Mouse (Mus musculus) heart, adult 2 months (tissue): ENCODE data around the gene Prdx1. TPM values are rescaled to one million over a fixed set of nuclear protein-coding genes. Genes with fewer than 3 reads are reported as not detected.
"Not testable (repeated sequence)": the region's sequence is repeated elsewhere in the genome, so short reads cannot be mapped to it uniquely, and the experiment has no call there.

Experiments
- DNase-seq, 2 experiments: peaks; one replicate each; pipeline ENCODE4 v3.0.0; 2021
- H3K27ac ChIP-seq: fragments of 200-600 bp; 2 replicates; pipeline ENCODE4 v1.8.1; 2022
- H3K27me3 ChIP-seq: fragments of 200-500 bp; 2 replicates; pipeline ENCODE4 v1.6.1; 2012; ENCODE audit warnings: mild to moderate bottlenecking, low read length, inconsistent platforms, mixed read lengths; ENCODE audit not compliant: control insufficient read depth, insufficient read depth
- H3K36me3 ChIP-seq: fragments of 200-500 bp; 2 replicates; pipeline ENCODE4 v1.6.1; 2012; ENCODE audit warnings: low read length, inconsistent platforms; ENCODE audit not compliant: control insufficient read depth, insufficient read depth
- H3K4me1 ChIP-seq: fragments of 200-500 bp; 2 replicates; pipeline ENCODE4 v1.6.1; 2011; ENCODE audit warnings: low read length; ENCODE audit not compliant: control insufficient read depth, insufficient read depth
- H3K4me3 ChIP-seq: fragments of 200-600 bp; 2 replicates; pipeline ENCODE4 v1.8.1; 2022
- H3K79me2 ChIP-seq: fragments of 200-500 bp; replicated peaks from 2 replicates; pipeline ENCODE4 v1.6.1; 2012; ENCODE audit warnings: mild to moderate bottlenecking, inconsistent platforms, low read length, moderate library complexity, mixed read lengths; ENCODE audit not compliant: control insufficient read depth, insufficient read depth
- H3K9ac ChIP-seq: fragments of 200-500 bp; 2 replicates; pipeline ENCODE4 v1.6.1; 2012; ENCODE audit warnings: low read depth, mild to moderate bottlenecking, control low read depth, inconsistent platforms, low read length, mixed read lengths
- CTCF ChIP-seq: fragments of 200-600 bp; IDR thresholded peaks from 2 replicates; pipeline ENCODE4 v1.8.1; 2022; ENCODE audit warnings: antibody characterized with exemption, mild to moderate bottlenecking, moderate library complexity
- EP300 ChIP-seq: fragments of 200-500 bp; IDR thresholded peaks from 2 replicates; pipeline ENCODE4 v1.6.1; 2011; ENCODE audit warnings: low read depth, low read length, control low read depth; ENCODE audit not compliant: insufficient read depth
- POLR2A ChIP-seq: fragments of 200-500 bp; IDR thresholded peaks from 2 replicates; pipeline ENCODE4 v1.6.1; 2011; ENCODE audit warnings: mild to moderate bottlenecking, low read depth, low read length, control low read depth; ENCODE audit not compliant: insufficient read depth
- WGBS: fragments of 180-500 bp; shearing (Covaris S2); methylation state at CpG from one replicate; pipeline ENCODE4 v1.1.7; 2018; 5-methylcytosine and 5-hydroxymethylcytosine counted together
- intact Hi-C: fragments of 180-260 bp; cut with DNase I; formaldehyde crosslinking; loops from one replicate; pipeline ENCODE4 v1.15.1; 2025
- polyA plus RNA-seq: library from polyadenylated mRNA; depleted of rRNA; stranded (reverse); fragments of >200 nt; gene quantifications from 2 replicates; pipeline ENCODE4 v1.2.3, GENCODE M21; 2012
- total RNA-seq, 2 experiments: library from RNA; stranded (reverse); gene quantifications; 2 replicates each; pipeline ENCODE4 v1.2.3; 2021

Prdx1 gene
- total and polyA plus RNA-seq, 3 experiments, result 168 to 516 (median 447) TPM

DNA sequence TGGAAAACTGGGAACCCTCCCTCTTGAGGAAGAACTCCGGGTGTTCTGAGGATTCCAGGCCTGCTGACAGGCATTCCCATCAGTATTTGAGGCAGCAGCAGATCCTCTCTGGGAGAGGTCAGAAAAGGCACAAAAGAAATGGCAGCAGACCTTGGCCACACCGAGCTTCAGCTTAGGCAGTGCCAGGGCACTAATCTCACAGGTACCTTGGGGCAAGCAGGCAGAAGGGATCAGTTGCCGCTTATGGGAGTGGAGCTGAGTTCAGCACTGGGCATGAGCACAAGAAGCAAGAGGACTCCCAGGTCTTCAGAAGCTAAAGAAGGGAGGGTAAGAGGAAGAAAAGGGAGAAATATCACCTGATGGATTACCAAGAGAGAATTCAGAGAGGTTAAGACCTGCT, 27.4 kb upstream of the Prdx1 start:
- 58% methylated on average over 3 of the region's 3 CpGs for WGBS
- H3K9ac ChIP-seq, result no peak overlapping the region
- H3K4me3 ChIP-seq, result no peak overlapping the region
- H3K4me1 ChIP-seq, result peaks cover 2% of the 10 kb centered on the region
- no peaks in the 10 kb centered on the region for H3K79me2 ChIP-seq
- no peaks in the 10 kb centered on the region; the same call in 1 of the 2 replicates for H3K36me3 ChIP-seq
- DNase-seq, result no peak
- no peaks in the 10 kb centered on the region for H3K27me3 ChIP-seq
- intact Hi-C loops, result no loop called here
- no peak overlapping the region for H3K27ac ChIP-seq
- TF ChIP-seq POLR2A, result no peak

DNA sequence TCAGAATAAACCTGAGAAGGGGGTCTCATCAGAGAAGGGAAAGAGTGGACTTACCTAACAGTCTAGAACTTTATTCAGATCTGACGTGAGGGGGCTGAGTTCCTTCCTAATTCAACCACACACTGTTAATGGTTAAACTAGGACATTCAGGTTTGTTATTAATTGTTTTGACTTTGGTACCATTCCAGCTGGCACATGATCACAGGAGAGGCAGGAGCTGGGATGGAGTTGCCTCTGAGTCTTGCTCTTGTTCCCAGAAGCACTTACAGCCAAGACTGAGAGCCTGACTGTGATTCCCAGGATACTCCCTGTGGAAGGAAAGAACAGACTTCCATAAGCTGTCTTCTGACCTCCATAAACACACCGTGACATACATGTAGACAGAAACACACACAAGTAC, 25.9 kb upstream of the Prdx1 start:
- Histone ChIP-seq H3K9ac (no peak overlapping the region), H3K36me3 (no peaks in the 10 kb centered on the region; the same call in 1 of the 2 replicates), H3K4me1 (peaks cover 2% of the 10 kb centered on the region), H3K79me2 (no peaks in the 10 kb centered on the region), H3K27ac (no peak overlapping the region), H3K4me3 (no peak overlapping the region), H3K27me3 (no peaks in the 10 kb centered on the region)
- DNase-seq, result no peak
- TF ChIP-seq POLR2A (no peak), CTCF (no peak), EP300 (no peak)
- intact Hi-C loops, result no loop called here
- WGBS, result 34% methylated on average over 2 of the region's 2 CpGs

DNA sequence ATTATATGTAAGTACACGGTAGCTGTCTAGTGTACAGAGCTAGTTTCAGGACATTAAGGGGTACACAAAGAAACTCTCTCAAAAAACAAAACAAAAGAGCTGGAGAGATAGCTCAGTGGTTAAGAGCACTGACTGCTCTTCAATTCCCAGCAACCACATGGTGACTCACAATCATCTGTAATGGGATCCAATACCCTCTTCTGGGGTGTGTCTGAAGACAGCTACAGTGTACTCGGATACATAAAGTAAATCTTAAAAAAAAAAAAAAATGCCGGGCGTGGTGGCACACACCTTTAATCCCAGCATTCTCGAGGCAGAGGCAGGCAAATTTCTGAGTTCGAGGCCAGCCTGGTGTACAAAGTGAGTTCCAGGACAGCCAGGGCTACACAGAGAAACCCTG, 25.4 kb upstream of the Prdx1 start:
- H3K4me1 ChIP-seq, H3K27me3 ChIP-seq, H3K4me3 ChIP-seq, H3K36me3 ChIP-seq, H3K79me2 ChIP-seq, DNase-seq, H3K9ac ChIP-seq, H3K27ac ChIP-seq, intact Hi-C loops: not testable (repeated sequence)
- 78% methylated on average over 6 of the region's 6 CpGs for WGBS

DNA sequence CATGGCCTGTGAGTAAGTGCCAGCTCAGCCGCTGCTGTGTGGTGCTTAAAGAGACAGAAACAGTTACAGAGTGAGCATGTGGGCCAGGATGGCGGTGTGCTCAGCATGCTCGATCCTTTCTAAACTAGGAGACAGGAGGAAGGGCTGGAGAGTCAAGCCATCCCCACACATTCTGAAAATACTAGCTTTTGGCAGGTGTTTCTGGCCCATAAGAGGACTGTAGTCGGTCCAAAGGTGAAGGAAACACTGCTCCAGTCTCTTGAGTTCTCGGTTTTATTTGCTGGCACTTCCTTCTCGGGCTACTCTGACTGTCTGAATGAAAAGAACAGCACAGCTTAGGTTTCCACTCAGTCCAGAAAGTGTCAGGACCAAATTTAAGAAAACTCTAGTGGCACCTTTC, 24.5 kb upstream of the Prdx1 start:
- Histone ChIP-seq H3K4me1 (no peaks in the 10 kb centered on the region), H3K36me3 (no peaks in the 10 kb centered on the region), H3K9ac (no peak overlapping the region), H3K4me3 (no peak overlapping the region), H3K27me3 (no peaks in the 10 kb centered on the region), H3K79me2 (no peaks in the 10 kb centered on the region), H3K27ac (no peak overlapping the region)
- TF ChIP-seq EP300, result no peak
- no peak for TF ChIP-seq CTCF
- no peak for TF ChIP-seq POLR2A
- DNase-seq, result no peak
- intact Hi-C loops, result no loop called here
- 73% methylated on average over 6 of the region's 6 CpGs for WGBS

DNA sequence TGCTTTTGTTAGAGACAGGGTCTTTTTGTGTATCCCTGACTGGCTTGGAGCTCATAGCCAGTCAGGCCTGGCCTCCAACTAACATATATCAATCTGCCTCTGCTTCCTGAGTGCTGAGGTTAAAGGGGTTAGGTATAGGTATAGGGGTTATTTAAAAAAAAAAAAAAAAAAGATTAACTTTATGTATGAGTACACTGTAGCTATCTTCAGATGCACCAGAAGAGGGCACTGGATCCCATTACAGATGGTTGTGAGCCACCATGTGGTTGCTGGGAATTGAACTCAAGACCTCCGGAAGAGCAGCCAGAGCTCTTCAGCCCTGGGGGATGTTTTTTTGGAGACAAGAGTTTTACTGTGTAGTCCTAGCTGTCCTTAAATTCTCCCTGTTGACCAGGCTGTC, 23.3 kb upstream of the Prdx1 start:
- Histone ChIP-seq H3K27me3 (no peaks in the 10 kb centered on the region), H3K27ac (no peak overlapping the region), H3K4me1 (no peaks in the 10 kb centered on the region), H3K4me3 (no peak overlapping the region), H3K9ac (no peak overlapping the region), H3K36me3 (no peaks in the 10 kb centered on the region), H3K79me2 (no peaks in the 10 kb centered on the region)
- TF ChIP-seq POLR2A, result no peak
- no peak for TF ChIP-seq EP300
- no peak for DNase-seq
- intact Hi-C loops, result no loop called here
- WGBS, result 100% methylated on average over 1 of the region's 1 CpGs

DNA sequence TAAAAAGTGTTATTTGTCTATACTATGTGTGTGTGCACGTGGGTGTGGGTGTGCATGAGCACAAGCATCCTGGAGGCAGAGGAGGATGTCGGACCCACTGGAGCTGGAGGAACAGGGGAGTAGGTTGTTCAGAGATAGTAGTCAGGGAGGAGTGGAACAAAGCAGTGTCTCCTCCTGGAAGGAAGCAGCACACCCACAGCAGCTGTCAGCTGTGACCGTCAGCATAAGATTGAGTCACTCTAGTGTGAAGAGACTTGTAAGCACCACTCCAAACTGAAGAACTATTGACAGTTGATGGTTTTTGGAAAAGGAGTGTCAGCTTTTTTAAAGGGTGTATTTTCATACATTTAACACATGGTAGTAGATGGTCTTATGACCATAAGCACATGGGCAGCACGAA, 18.7 kb upstream of the Prdx1 start:
- Histone ChIP-seq H3K36me3 (no peaks in the 10 kb centered on the region), H3K27me3 (no peaks in the 10 kb centered on the region), H3K79me2 (no peaks in the 10 kb centered on the region), H3K4me3 (no peak overlapping the region), H3K27ac (no peak overlapping the region), H3K4me1 (no peaks in the 10 kb centered on the region), H3K9ac (no peak overlapping the region)
- no peak for TF ChIP-seq CTCF
- no peak for DNase-seq
- intact Hi-C loops, result no loop called here
- 36% methylated on average over 4 of the region's 4 CpGs for WGBS

DNA sequence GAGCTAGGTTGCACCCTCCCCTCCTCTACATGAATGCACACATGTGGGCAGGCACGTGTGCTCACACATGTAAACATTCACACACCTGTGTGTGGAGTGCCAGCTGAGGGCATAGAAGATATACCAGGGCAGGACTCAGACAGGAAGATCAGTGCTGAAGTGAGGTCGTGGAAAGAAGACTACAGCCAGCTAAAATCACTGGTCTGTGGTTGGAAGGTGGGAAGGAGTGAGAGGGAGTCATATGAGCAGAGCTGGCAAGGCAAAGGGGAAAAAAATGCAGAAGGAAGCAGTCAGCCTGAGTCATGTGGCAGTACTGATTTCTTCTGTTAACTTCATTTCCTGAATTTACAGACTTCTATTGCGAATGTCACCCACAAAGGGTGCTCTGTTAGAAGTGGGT, 17.2 kb upstream of the Prdx1 start:
- Histone ChIP-seq H3K36me3 (no peaks in the 10 kb centered on the region), H3K4me3 (no peak overlapping the region), H3K27ac (no peak overlapping the region), H3K9ac (no peak overlapping the region), H3K79me2 (no peaks in the 10 kb centered on the region), H3K4me1 (no peaks in the 10 kb centered on the region), H3K27me3 (no peaks in the 10 kb centered on the region)
- 28% methylated on average over 3 of the region's 3 CpGs for WGBS
- peak in 1 of 2 experiments; percentile 40 for DNase-seq
- TF ChIP-seq EP300 (no peak), CTCF (no peak), POLR2A (no peak)
- intact Hi-C loops, result no loop called here
